Mouse (Mus musculus): ENCODE measurements around the gene Cacna1d.

GRCm38 (mm10) chr14:30196959-30197358, 294.3 kb downstream of the Cacna1d start:
- TF ChIP-seq POLR2A (IDR thresholded peaks at IDR 0.05; ENCODE audit: borderline replicate concordance, extremely low read depth, low read depth, low read length), result no peak
- TF ChIP-seq CTCF (IDR thresholded peaks at IDR 0.05; ENCODE audit: insufficient read depth, low read length), result no peak
